Comparison of ENCODE assay signal across 10 mouse cellular contexts in the genomic region with DNA sequence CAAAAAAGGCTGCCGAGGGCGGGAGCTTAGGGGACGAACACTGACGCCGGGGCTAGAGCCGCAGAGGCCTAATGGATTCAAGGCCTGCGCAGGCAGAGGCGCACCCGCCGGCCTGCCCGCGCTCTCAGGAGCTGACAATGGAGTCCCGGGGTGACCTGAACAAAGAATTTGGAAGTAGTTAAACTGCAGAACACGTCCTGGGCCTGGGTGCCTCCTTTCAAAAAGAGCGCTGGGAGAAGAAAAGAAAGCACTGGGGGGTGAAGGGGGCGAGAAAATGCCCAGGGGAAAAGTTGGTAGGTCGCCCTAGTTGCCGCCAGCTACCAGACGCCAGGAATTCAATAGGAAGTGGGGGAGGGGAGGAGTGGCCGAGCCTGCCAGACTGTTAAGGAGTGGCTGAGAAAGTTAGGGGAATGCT. TPM values are rescaled to one million over a fixed set of nuclear protein-coding genes. Genes with fewer than 3 reads are reported as not detected.
A peak's percentile ranks its signal among the peaks of the same experiment; 100 is the strongest.
DNase-seq lines count a peak whose midpoint lies in the region; ATAC-seq and TF ChIP-seq lines count a peak whose summit lies in the region.
"Had no signal": no experiment of that assay in that cellular context is flagged by ENCODE, and none has a peak within 500 bp of the region (broad histone marks: within the 10 kb centered on the region; RNA-seq: fewer than 3 reads in every experiment).

No protein-coding gene starts in this region.

- H3K27ac ChIP-seq in embryonic facial prominence, embryonic 10.5 days (replicated peaks) = peak overlapping the region; percentile 53
- H3K27ac ChIP-seq in hindbrain, postnatal 0 days = peak overlapping the region; percentile 78
- peak overlapping the region; percentile 76 for H3K27ac ChIP-seq in neural tube, embryonic 14.5 days (ENCODE audit: low read depth, low read length)
- H3K27ac ChIP-seq: limb, embryonic 13.5 days had no signal

- intact Hi-C loops in left cerebral cortex, postnatal 4 days (cut with DNase I) = loop anchor here (2.0 to 5.0 kb wide), 2 partner anchors 50 to 97 kb away; no protein-coding TSS in a partner anchor

- no peak for TF ChIP-seq CTCF in hindbrain, postnatal 0 days (IDR thresholded peaks at IDR 0.05; ENCODE audit: low read depth)

- H3K4me2 ChIP-seq in hindbrain, postnatal 0 days (ENCODE audit: low read depth, low read length) = peak overlapping the region; percentile 93
- peak overlapping the region; percentile 94; the same call in 1 of the 2 replicates for H3K4me2 ChIP-seq in neural tube, embryonic 14.5 days (ENCODE audit: low read depth, low read length)
- H3K4me2 ChIP-seq: limb, embryonic 13.5 days had no signal

- peak overlapping the region; percentile 35 for H3K4me3 ChIP-seq in embryonic facial prominence, embryonic 10.5 days
- 0 out of 2 replicates have a peak overlapping the region, but pooled peaks have one; percentile 4 for H3K4me3 ChIP-seq in hindbrain, postnatal 0 days (ENCODE audit: low read length)
- H3K4me3 ChIP-seq in neural tube, embryonic 14.5 days (ENCODE audit: low read depth, low read length) = no peak overlapping the region
- H3K4me3 ChIP-seq: limb, embryonic 13.5 days had no signal

- peaks cover 100% of the 10 kb centered on the region for H3K27me3 ChIP-seq in embryonic facial prominence, embryonic 10.5 days (replicated peaks; ENCODE audit: low read depth, poor library complexity, severe bottlenecking)
- H3K27me3 ChIP-seq in hindbrain, postnatal 0 days (ENCODE audit: insufficient read depth, low read length) = no peaks in the 10 kb centered on the region
- H3K27me3 ChIP-seq in neural tube, embryonic 14.5 days (ENCODE audit: control insufficient read depth, insufficient read depth, low read length) = no peaks in the 10 kb centered on the region

- DNase-seq in left cerebral cortex, postnatal 4 days = peak; percentile 72
- no peak for DNase-seq in left cerebral cortex, adult 8-10 months (ENCODE audit: low spot score in 2 of 2)
- DNase-seq in embryonic facial prominence, embryonic 10.5 days (ENCODE audit: low spot score) = peak; percentile 62
- peak; percentile 79 for DNase-seq in hindbrain, postnatal 0 days (ENCODE audit: low spot score)
- no peak for DNase-seq in layer of hippocampus, adult 8-10 months (ENCODE audit: low spot score in 2 of 2)
- DNase-seq in urinary bladder, postnatal 36 days (ENCODE audit: low spot score in 2 of 2) = no peak
- DNase-seq: lung, postnatal 36 days had no signal

- no peaks in the 10 kb centered on the region for H3K9me3 ChIP-seq in embryonic facial prominence, embryonic 10.5 days
- no peaks in the 10 kb centered on the region for H3K9me3 ChIP-seq in hindbrain, postnatal 0 days (ENCODE audit: low read length)
- H3K9me3 ChIP-seq in neural tube, embryonic 14.5 days (ENCODE audit: control insufficient read depth, low read length) = no peaks in the 10 kb centered on the region
- H3K9me3 ChIP-seq: limb, embryonic 13.5 days had no signal

- H3K9ac ChIP-seq in hindbrain, postnatal 0 days (replicated peaks; ENCODE audit: low read length) = no peak overlapping the region
- H3K9ac ChIP-seq in neural tube, embryonic 14.5 days (replicated peaks; ENCODE audit: low read depth, low read length) = no peak overlapping the region
- H3K9ac ChIP-seq: limb, embryonic 13.5 days had no signal

- peak; percentile 12; the same call in 1 of the 2 replicates for ATAC-seq in hindbrain, postnatal 0 days
- ATAC-seq in neural tube, embryonic 14.5 days (ENCODE audit: low read depth) = peak; percentile 4; the same call in 1 of the 2 replicates
- no peak for ATAC-seq in erythroblast, adult 5-6 weeks (replicated peaks; ENCODE audit: low FRiP score, poor library complexity, severe bottlenecking)

- H3K4me1 ChIP-seq in embryonic facial prominence, embryonic 10.5 days = peaks cover 37% of the 10 kb centered on the region
- H3K4me1 ChIP-seq in hindbrain, postnatal 0 days (ENCODE audit: insufficient read depth, low read length) = peaks cover 8% of the 10 kb centered on the region; the same call in 1 of the 2 replicates
- H3K4me1 ChIP-seq in neural tube, embryonic 14.5 days (ENCODE audit: control insufficient read depth, insufficient read depth, low read length) = peaks cover 14% of the 10 kb centered on the region; the same call in 1 of the 2 replicates

- H3K36me3 ChIP-seq in embryonic facial prominence, embryonic 10.5 days (replicated peaks) = no peaks in the 10 kb centered on the region
- H3K36me3 ChIP-seq in hindbrain, postnatal 0 days (ENCODE audit: insufficient read depth, low read length) = no peaks in the 10 kb centered on the region
- no peaks in the 10 kb centered on the region for H3K36me3 ChIP-seq in neural tube, embryonic 14.5 days (ENCODE audit: control insufficient read depth, insufficient read depth, low read length)
- H3K36me3 ChIP-seq: limb, embryonic 13.5 days had no signal

- WGBS in embryonic facial prominence, embryonic 10.5 days = under 1% methylated on average over 20 of the region's 20 CpGs
- 13% methylated on average over 20 of the region's 20 CpGs for WGBS in hindbrain, postnatal 0 days
- WGBS in neural tube, embryonic 14.5 days = 3% methylated on average over 20 of the region's 20 CpGs

RNA-seq across cellular contexts. Expression of gene Polg, which starts 31.5 kb away (rescaled TPM):
- total RNA-seq in left cerebral cortex, postnatal 4 days (2021) = 10 to 100 TPM; 75.8 to 80.6 TPM
- 100 to 1,000 TPM in 1 of 4 experiments, 10 to 100 TPM in 3; 81.6 to 112 (median 91.0) TPM for total RNA-seq in left cerebral cortex, adult 8-10 months (2022)
- polyA plus RNA-seq in embryonic facial prominence, embryonic 10.5 days (2016; fragmentation: Nextera tagmentation; extraction: Ambion mirVana) = 33.4 and 37.8 TPM in 2 replicates
- total RNA-seq in hindbrain, postnatal 0 days (2014; rRNA removed) = 60.0 and 79.5 TPM in 2 replicates
- polyA plus RNA-seq in hindbrain, postnatal 0 days (2015; fragmentation: Nextera tagmentation; extraction: Ambion mirVana) = 23.8 and 23.9 TPM in 2 replicates
- polyA plus RNA-seq in neural tube, embryonic 14.5 days (2014; fragmentation: Nextera tagmentation; extraction: Ambion mirVana) = 23.0 and 30.5 TPM in 2 replicates
- 5.2 and 18.4 TPM in 2 replicates for total RNA-seq in erythroblast, adult 5-6 weeks (2015; ENCODE audit: low replicate concordance)
- total RNA-seq in erythroblast, adult 5-6 weeks (2017; ENCODE audit: low replicate concordance) = 26.6 and 27.6 TPM in 2 replicates
- 100 to 1,000 TPM in 1 of 4 experiments, 10 to 100 TPM in 3; 87.5 to 101 (median 95.1) TPM for total RNA-seq in layer of hippocampus, adult 8-10 months (2022)

Comparison
In these comparisons a context has a peak if more than half of its experiments do, and no peak if none do; other contexts are left out.
1. DNase-seq: peak in left cerebral cortex, postnatal 4 days (single experiment), embryonic facial prominence, embryonic 10.5 days (single experiment) and hindbrain, postnatal 0 days (single experiment); none in left cerebral cortex, adult 8-10 months (0 of 2), layer of hippocampus, adult 8-10 months (0 of 2) and urinary bladder, postnatal 36 days (0 of 2).
2. Peak in every context shown above with its lines, with median percentiles within 50 percentile points of each other: H3K27ac ChIP-seq.